Mouse (Mus musculus) lung, adult 2 months (tissue): Measurements from ENCODE around the gene Bcl2a1b. TPM values are rescaled to one million over a fixed set of nuclear protein-coding genes. Genes with fewer than 3 reads are reported as not detected.
A peak's percentile ranks its signal among the peaks of the same experiment; 100 is the strongest.
"Not testable (repeated sequence)": the region's sequence is repeated elsewhere in the genome, so short reads cannot be mapped to it uniquely, and the experiment has no call there.

Experiments
- DNase-seq: peaks from one replicate; pipeline ENCODE4 v3.0.0; 2022
- H3K4me1 ChIP-seq: fragments of 200-500 bp; 2 replicates; pipeline ENCODE4 v1.6.1; 2011; ENCODE audit warnings: low read length; ENCODE audit not compliant: control insufficient read depth, insufficient read depth
- H3K4me3 ChIP-seq: fragments of 200-500 bp; replicated peaks from 2 replicates; pipeline ENCODE3; 2011; ENCODE audit warnings: low read depth, mild to moderate bottlenecking, control low read depth, low read length; ENCODE audit errors: extremely low read depth
- WGBS: fragments of 180-500 bp; shearing (Covaris S2); methylation state at CpG from one replicate; pipeline ENCODE4 v1.1.7; 2018; 5-methylcytosine and 5-hydroxymethylcytosine counted together
- polyA plus RNA-seq: library from polyadenylated mRNA; depleted of rRNA; stranded (reverse); fragments of >200 nt; gene quantifications from 2 replicates; pipeline ENCODE4 v1.2.3, GENCODE M21; 2012; rRNA removed

Gene Bcl2a1b
- polyA plus RNA-seq, result 4.9 and 6.1 TPM in 2 replicates

- not testable (repeated sequence) for H3K4me1 ChIP-seq, H3K4me3 ChIP-seq
- DNase-seq, result peak; percentile 54
- WGBS, result 24% methylated on average over 5 of the region's 5 CpGs
Measured at GRCm38 (mm10) chr9:89198969-89199416, at the start of gene Bcl2a1b, which contains the start of gene Gm29094. Gene Bcl2a1b, plus strand, starts transcription at chr9:89199209. Gene Gm29094, plus strand, starts transcription at chr9:89199379.

- not testable (repeated sequence) for DNase-seq, H3K4me3 ChIP-seq, H3K4me1 ChIP-seq
Measured at GRCm38 (mm10) chr9:89172539-89172938, 26.5 kb upstream of the Bcl2a1b start.

GRCm38 (mm10) chr9:89178833-89179232 lies 20.2 kb upstream of the Bcl2a1b start:
- H3K4me3 ChIP-seq, H3K4me1 ChIP-seq: not testable (repeated sequence)
- 38% methylated on average over 2 of the region's 3 CpGs for WGBS
- DNase-seq, result peak; percentile 90

- not testable (repeated sequence) for H3K4me3 ChIP-seq, DNase-seq, H3K4me1 ChIP-seq
- 58% methylated on average over 3 of the region's 4 CpGs for WGBS
Measured at GRCm38 (mm10) chr9:89179469-89179868, 19.5 kb upstream of the Bcl2a1b start.

- 82% methylated on average over 15 of the region's 15 CpGs for WGBS
- H3K4me1 ChIP-seq, H3K4me3 ChIP-seq, DNase-seq: not testable (repeated sequence)
Measured at GRCm38 (mm10) chr9:89187006-89187405, 12.0 kb upstream of the Bcl2a1b start.

GRCm38 (mm10) chr9:89195483-89195882 lies 3.5 kb upstream of the Bcl2a1b start:
- not testable (repeated sequence) for DNase-seq, H3K4me1 ChIP-seq, H3K4me3 ChIP-seq

GRCm38 (mm10) chr9:89197509-89197908 lies 1.5 kb upstream of the Bcl2a1b start:
- peak; percentile 59 for DNase-seq
- not testable (repeated sequence) for H3K4me1 ChIP-seq, H3K4me3 ChIP-seq
- WGBS, result 44% methylated on average over 1 of the region's 1 CpGs

- not testable (repeated sequence) for H3K4me3 ChIP-seq, H3K4me1 ChIP-seq, DNase-seq
- 54% methylated on average over 3 of the region's 3 CpGs for WGBS
Measured at GRCm38 (mm10) chr9:89198349-89198748, 660 bp upstream of the Bcl2a1b start.

GRCm38 (mm10) chr9:89202256-89202655 lies 3.2 kb downstream of the Bcl2a1b start:
- H3K4me3 ChIP-seq, DNase-seq, H3K4me1 ChIP-seq: not testable (repeated sequence)

GRCm38 (mm10) chr9:89208939-89209338 lies 9.9 kb downstream of the Bcl2a1b start:
- WGBS, result 58% methylated on average over 1 of the region's 1 CpGs
- not testable (repeated sequence) for DNase-seq, H3K4me1 ChIP-seq, H3K4me3 ChIP-seq

GRCm38 (mm10) chr9:89210353-89211064 lies 11.5 kb downstream of the Bcl2a1b start, which contains the start of gene Mthfs:
Gene Mthfs, plus strand, starts transcription at chr9:89210676.
- peak within 1 kb of the TSS; percentile 54 for H3K4me3 ChIP-seq
- not testable (repeated sequence) for DNase-seq, H3K4me1 ChIP-seq
- WGBS, result 21% methylated on average over 9 of the region's 12 CpGs

GRCm38 (mm10) chr9:89211065-89211858 lies 12.3 kb downstream of the Bcl2a1b start:
- H3K4me3 ChIP-seq, H3K4me1 ChIP-seq: not testable (repeated sequence)
- peak; percentile 95 for DNase-seq
- 2% methylated on average over 21 of the region's 44 CpGs for WGBS

GRCm38 (mm10) chr9:89212428-89212827 lies 13.4 kb downstream of the Bcl2a1b start:
- not testable (repeated sequence) for H3K4me3 ChIP-seq, H3K4me1 ChIP-seq, DNase-seq
- 43% methylated on average over 1 of the region's 1 CpGs for WGBS

GRCm38 (mm10) chr9:89218174-89218573 lies 19.2 kb downstream of the Bcl2a1b start:
- H3K4me1 ChIP-seq, H3K4me3 ChIP-seq, DNase-seq: not testable (repeated sequence)
- WGBS, result 90% methylated on average over 4 of the region's 4 CpGs

- not testable (repeated sequence) for H3K4me3 ChIP-seq, DNase-seq, H3K4me1 ChIP-seq
- 89% methylated on average over 3 of the region's 4 CpGs for WGBS
Measured at GRCm38 (mm10) chr9:89219668-89220067, 20.7 kb downstream of the Bcl2a1b start.
